Mouse (Mus musculus) right cerebral cortex, postnatal 14 days (tissue): ENCODE measurements around the gene Kif2a.
A peak's percentile ranks its signal among the peaks of the same experiment; 100 is the strongest.
"Not testable (repeated sequence)": the region's sequence is repeated elsewhere in the genome, so short reads cannot be mapped to it uniquely, and the experiment has no call there.

Source experiments
- DNase-seq: peaks from one replicate; pipeline ENCODE4 v3.0.0; 2022

Kif2a gene

GRCm38 (mm10) chr13:107019443-107019842, 2.5 kb downstream of the Kif2a start:
- no peak for DNase-seq

GRCm38 (mm10) chr13:107013926-107014325, 8.0 kb downstream of the Kif2a start:
- no peak for DNase-seq

GRCm38 (mm10) chr13:107011618-107012017, 10.3 kb downstream of the Kif2a start:
- no peak for DNase-seq

- no peak for DNase-seq
Measured at GRCm38 (mm10) chr13:107008174-107008573, 13.8 kb downstream of the Kif2a start.

- DNase-seq = no peak
Measured at GRCm38 (mm10) chr13:107003211-107003610, 18.7 kb downstream of the Kif2a start.

GRCm38 (mm10) chr13:106998671-106999070, 23.3 kb downstream of the Kif2a start:
- no peak for DNase-seq

- DNase-seq = no peak
Measured at GRCm38 (mm10) chr13:106998026-106998425, 23.9 kb downstream of the Kif2a start.

- DNase-seq = not testable (repeated sequence)
Measured at GRCm38 (mm10) chr13:106997557-106997956, 24.4 kb downstream of the Kif2a start.

- DNase-seq = no peak
Measured at GRCm38 (mm10) chr13:106996891-106997290, 25.0 kb downstream of the Kif2a start.

GRCm38 (mm10) chr13:106961496-106961895, 60.4 kb downstream of the Kif2a start:
- DNase-seq = no peak

GRCm38 (mm10) chr13:106960557-106960956, 61.4 kb downstream of the Kif2a start:
- no peak for DNase-seq

GRCm38 (mm10) chr13:106958286-106958685, 63.6 kb downstream of the Kif2a start:
- no peak for DNase-seq

GRCm38 (mm10) chr13:106957554-106957953, 64.4 kb downstream of the Kif2a start:
- DNase-seq = no peak

- no peak for DNase-seq
Measured at GRCm38 (mm10) chr13:106954880-106955279, 67.0 kb downstream of the Kif2a start.

- DNase-seq = no peak
Measured at GRCm38 (mm10) chr13:106947583-106947982, 74.3 kb downstream of the Kif2a start.

- DNase-seq = peak; percentile 94
Measured at GRCm38 (mm10) chr13:106946594-106947540, 75.1 kb downstream of the Kif2a start, which contains the start of gene Dimt1. TSS of gene Dimt1 (plus strand) at chr13:106947127.

- DNase-seq = no peak
Measured at GRCm38 (mm10) chr13:106945518-106945917, 76.4 kb downstream of the Kif2a start.

- no peak for DNase-seq
Measured at GRCm38 (mm10) chr13:106942721-106943120, 79.2 kb downstream of the Kif2a start.

- no peak for DNase-seq
Measured at GRCm38 (mm10) chr13:106941211-106941976, 80.5 kb downstream of the Kif2a start.

GRCm38 (mm10) chr13:106937138-106937472, 84.8 kb downstream of the Kif2a start:
- no peak for DNase-seq

- peak; percentile 95 for DNase-seq
Measured at GRCm38 (mm10) chr13:106936256-106937137, 85.4 kb downstream of the Kif2a start, which contains the start of gene Ipo11. TSS of gene Ipo11 (minus strand) at chr13:106936958.

- DNase-seq = no peak
Measured at GRCm38 (mm10) chr13:106935871-106936255, 86.1 kb downstream of the Kif2a start.

- DNase-seq = peak; percentile 10
Measured at GRCm38 (mm10) chr13:106929201-106929600, 92.7 kb downstream of the Kif2a start.
